Mouse (Mus musculus) frontal cortex, postnatal 25 days (tissue): ENCODE measurements around the gene Adamts6.

Source experiments
- DNase-seq, 2 experiments: peaks; one replicate each; pipeline ENCODE4 v3.0.0; 2022; ENCODE audit warnings: low spot score in 2 of 2

Gene Adamts6

DNA sequence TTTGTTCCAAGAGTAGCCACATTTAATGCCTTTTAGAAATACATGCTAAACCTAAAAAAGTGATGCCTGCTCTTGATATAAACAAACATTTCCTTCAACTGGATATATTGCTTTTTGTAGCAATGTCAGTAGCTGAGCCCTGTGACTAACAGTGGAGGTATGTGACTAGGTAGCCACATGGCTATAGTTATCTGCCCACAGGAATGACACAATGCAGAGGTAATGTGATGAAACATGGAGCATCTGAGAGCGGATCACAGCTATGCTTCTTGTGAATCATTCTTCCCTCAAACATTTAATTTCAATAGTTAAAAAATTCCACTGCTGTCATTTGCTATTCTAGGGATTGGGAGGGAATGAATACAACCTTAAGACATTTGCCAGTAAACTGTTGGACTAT, 172.7 kb downstream of the Adamts6 start:
- no peak for DNase-seq

DNA sequence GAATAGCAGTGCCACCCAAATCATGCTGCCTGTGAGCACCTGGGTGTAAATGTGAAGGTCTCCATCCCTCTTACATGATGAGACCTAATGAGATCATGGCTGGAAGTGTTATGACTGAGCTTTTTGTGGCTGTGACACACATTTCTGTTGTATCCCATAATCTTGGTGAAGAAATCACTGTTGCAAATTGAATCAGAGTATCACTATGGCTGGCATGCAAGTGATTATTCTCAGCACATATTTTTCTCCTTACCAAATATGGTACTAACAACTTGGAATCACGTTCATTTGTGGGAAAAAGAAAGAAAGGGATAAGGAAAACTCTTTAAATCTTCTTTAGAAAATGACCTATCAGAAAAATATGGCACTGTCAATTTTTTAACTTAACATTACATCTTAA, 180.4 kb downstream of the Adamts6 start:
- no peak for DNase-seq

GRCm38 (mm10) chr13:104476285-104476956, 188.8 kb downstream of the Adamts6 start:
- DNase-seq, result no peak

- no peak for DNase-seq
These were observed 194.9 kb downstream of the Adamts6 start for GRCm38 (mm10) chr13:104482426-104483089.

DNA sequence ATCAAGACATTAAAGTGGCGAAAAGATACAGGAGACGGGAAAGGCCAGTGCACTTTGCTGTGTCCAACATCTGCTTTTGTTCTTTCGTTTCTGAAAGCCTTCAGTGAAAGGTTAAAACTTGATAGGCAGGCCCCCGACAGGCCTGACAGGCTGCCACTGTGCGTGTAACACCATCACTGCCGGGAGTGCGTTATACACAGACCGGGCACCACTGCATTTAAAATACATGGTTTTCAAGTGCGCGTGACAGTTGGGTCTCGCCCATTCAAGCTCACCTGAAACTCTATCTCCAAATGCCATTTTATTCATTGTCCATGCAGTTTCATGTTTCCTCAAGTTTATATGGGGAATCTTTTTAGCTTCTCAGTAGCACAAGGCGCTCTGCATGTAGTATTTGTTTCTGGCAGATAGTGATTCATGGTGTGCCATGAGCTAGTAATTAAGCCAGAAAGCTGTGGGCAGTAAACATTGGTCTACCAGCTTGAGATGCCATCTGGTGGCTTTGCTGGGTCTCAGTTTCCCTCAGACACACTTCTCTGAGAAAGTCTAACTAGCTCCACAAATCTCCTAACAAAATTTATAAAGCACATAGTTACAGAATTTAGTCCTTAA, 195.6 kb downstream of the Adamts6 start:
- DNase-seq, result no peak

DNA sequence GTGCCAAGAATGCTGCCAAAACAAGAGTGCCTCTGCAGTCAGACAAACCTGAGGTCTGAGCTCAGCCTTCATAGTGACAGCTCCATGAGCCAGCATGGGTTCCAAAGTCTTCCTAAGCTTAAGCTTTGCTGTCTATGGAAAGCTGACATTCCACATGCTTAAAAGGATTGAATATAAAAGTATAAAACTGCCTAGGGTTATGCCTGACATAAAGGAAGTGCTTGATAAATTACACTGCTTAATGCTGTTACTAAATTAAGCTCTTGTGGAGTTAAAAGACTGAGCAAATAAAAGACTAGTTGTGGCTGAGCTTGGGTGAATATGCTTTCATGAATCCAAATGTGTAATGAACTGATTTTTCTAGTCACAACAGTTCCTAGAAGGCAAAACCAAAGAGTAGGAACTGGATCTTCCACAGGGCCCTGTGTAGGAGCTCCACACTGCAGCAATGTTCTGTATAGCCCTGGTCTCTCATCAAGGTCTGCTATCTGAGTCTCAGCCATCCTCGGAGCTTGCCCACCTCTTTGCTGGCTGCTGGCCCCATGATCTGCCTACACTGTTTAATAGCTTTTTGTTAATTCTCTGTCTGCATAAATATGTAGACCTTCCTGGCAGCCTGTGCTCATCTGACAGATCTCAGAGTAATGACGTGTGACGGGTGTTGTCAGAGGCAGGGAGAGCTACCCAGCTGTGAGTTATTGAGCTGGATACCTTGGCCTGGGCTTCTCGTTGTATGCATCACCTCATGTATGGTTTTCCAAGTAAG, 203.6 kb downstream of the Adamts6 start:
- DNase-seq, result no peak

DNA sequence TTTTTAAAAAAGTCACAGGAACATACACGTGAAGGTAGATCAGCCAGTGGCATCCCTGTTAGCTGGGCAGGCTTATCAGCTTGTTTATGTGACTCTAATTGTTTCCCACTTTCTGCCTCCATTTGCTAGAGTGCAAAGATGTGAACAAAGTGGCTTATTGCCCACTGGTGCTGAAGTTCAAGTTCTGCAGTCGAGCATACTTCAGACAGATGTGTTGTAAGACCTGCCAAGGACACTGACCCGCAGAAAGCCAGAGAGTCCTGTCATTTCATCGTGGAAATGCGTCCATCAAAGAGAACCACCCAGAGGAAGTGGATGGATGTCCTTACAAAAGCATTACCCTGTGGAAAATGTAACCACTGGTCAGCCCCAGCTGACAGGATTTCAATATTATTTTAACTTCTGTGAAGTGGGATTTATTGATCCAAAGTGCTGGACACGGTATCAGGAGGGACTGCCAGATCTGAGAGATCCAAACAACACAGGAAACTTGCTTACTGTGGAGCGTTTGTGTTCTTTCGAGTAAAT, 205.9 kb downstream of the Adamts6 start:
- no peak for DNase-seq

GRCm38 (mm10) chr13:104494200-104494873, 206.7 kb downstream of the Adamts6 start:
- DNase-seq, result no peak

GRCm38 (mm10) chr13:104497592-104497991, 210.0 kb downstream of the Adamts6 start:
- DNase-seq, result no peak

GRCm38 (mm10) chr13:104498669-104499068, 211.0 kb downstream of the Adamts6 start:
- DNase-seq, result no peak

DNA sequence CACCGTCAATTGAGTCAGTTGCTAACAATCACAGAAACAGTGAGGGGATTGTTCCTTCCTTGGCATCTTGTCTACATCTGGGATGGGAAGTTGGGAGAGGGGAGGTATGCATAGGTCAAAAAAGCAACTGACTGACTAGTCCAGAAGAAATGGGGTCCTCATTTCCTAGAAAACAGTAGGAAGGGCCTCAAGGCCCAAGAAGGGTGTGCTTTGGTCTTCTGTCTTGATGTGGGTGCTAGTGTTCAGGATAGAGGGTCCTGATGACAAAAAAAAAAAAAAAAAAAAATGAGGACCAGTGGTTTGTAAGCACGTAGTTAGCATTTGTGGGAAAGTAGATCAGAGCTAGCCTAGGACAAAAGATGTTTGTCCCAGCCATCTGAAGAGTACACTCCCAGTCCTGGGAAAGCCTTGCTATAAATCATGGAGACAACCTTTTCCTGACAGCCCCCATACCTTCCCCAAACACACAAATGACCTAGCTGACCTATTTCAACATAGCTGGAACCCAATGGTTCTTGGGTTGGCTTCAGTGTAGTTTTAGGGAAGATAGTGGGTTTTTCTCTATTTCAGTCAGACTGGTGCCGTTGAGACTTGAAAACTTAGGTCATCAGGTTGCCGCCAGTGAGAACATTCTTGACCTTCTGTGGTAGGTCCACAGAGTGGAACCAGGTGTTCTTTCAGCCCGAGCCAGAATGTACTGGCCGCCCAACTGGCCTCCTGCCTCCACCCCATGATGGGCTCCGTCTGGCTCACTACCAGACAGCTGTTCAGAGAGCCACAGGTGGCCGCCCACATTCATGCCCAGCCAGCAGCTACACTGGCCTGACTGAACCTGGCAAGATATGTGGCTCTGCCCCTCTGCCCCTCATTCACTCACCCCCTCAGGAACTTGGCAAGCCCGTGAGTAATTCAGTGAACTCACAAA, 211.7 kb downstream of the Adamts6 start:
- DNase-seq, result no peak

GRCm38 (mm10) chr13:104502406-104502805, 214.8 kb downstream of the Adamts6 start:
- DNase-seq, result no peak

- no peak for DNase-seq
These were observed 216.4 kb downstream of the Adamts6 start for GRCm38 (mm10) chr13:104504043-104504442.

DNA sequence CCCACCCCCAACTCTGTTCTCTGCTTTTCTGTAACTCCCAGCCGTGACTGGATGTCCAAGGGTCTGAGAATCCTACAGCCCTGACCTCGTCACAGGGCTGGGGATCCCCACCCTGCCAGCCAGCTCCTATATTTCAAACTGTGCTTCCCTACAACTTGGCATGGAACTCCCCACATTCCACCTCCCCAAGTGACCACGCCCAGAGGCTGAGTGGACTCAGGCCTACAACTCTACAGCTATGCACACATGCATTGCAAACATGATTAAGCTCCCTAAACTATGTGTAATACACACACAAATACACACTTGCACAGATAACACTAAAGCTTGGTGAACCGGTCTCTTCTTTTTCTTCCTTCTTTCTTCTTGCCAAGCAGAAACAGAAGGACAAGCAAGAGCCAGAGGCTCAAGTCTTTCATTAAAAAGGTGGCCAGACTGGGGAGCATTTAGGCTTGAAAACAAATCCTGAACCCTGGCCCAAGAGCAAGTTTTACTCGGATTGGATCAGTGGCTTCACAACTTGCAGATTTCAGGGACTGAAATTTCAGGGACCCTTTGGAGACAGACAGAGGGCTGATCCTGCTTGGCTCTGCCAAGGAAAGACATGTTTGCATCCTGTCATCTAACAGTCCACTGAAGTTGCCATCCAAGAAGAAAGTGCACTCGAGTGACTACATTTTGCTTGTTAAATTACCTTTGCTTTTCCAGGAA, 218.7 kb downstream of the Adamts6 start:
- no peak for DNase-seq

DNA sequence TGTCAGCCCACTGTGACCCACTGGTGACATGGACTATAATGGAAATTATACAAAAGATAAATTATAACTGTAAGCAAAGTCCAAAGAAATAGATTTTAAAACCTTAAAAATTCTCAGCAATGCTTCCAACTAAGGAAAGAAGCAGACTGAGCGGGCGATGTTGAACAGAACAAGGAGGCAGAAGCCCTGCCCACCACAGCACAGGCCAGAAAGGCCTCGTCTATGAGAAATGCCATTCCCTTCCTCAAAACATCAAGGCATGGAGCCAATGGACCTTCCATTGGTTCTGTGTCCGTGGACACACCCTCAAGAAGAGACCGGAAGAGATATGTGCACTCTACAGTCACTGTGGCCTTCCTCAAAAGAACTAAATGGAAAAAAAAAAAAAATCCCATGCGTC, 220.0 kb downstream of the Adamts6 start:
- no peak for DNase-seq

- no peak for DNase-seq
These were observed 222.2 kb downstream of the Adamts6 start for GRCm38 (mm10) chr13:104509561-104510493.

DNA sequence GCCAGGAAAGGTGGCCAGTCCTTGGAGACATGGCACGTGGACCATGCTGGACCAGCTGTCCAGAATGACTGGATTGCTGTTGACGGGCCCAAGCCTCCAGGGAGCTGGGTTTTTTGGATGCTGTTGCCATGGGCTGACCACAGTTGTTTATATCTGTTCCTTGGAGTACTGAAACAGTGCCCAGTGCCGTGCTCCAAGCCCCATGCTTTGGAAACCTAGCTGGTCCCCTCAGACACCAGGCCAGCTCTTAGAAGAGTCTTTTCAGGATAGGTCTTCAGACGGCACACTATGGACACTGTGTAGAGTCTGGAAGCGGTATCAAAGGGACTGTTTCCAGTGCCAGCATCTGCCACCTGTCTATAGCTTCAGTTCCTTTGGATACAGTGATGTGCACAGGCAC, 223.1 kb downstream of the Adamts6 start:
- DNase-seq, result no peak

GRCm38 (mm10) chr13:104515054-104515453, 227.4 kb downstream of the Adamts6 start:
- DNase-seq, result no peak

GRCm38 (mm10) chr13:104516146-104516545, 228.5 kb downstream of the Adamts6 start:
- DNase-seq, result no peak
